Mouse (Mus musculus) forebrain, embryonic 12.5 days (tissue): ENCODE results near the gene Dmwd. TPM values are rescaled to one million over a fixed set of nuclear protein-coding genes. Genes with fewer than 3 reads are reported as not detected.

Experiments used
- ATAC-seq: fragments of 200-750 bp; cut with Nextera tagmentation; 2 replicates; pipeline ENCODE4 v1.8.0; 2017; ENCODE audit warnings: moderate TSS enrichment; ENCODE audit not compliant: low FRiP score
- H3K27ac ChIP-seq: fragments of 300-500 bp; sonication (generic); 2 replicates; pipeline ENCODE4 v1.5.1; 2016; ENCODE audit warnings: mild to moderate bottlenecking
- H3K27me3 ChIP-seq: fragments of 300-500 bp; sonication (generic); 2 replicates; pipeline ENCODE4 v1.6.1; 2016; ENCODE audit warnings: mild to moderate bottlenecking
- H3K36me3 ChIP-seq: fragments of 300-500 bp; sonication (generic); replicated peaks from 2 replicates; pipeline ENCODE4 v1.6.1; 2016; ENCODE audit warnings: mild to moderate bottlenecking
- H3K4me1 ChIP-seq: fragments of 300-500 bp; sonication (generic); 2 replicates; pipeline ENCODE4 v1.6.1; 2016
- H3K4me2 ChIP-seq: fragments of 300-500 bp; sonication (generic); 2 replicates; pipeline ENCODE4 v1.6.1; 2016; ENCODE audit warnings: mild to moderate bottlenecking, moderate library complexity
- H3K4me3 ChIP-seq: fragments of 300-500 bp; sonication (generic); replicated peaks from 2 replicates; pipeline ENCODE4 v1.5.1; 2016; ENCODE audit warnings: mild to moderate bottlenecking
- H3K9ac ChIP-seq: fragments of 300-500 bp; sonication (generic); 2 replicates; pipeline ENCODE4 v1.6.1; 2016; ENCODE audit warnings: mild to moderate bottlenecking
- H3K9me3 ChIP-seq: fragments of 300-500 bp; sonication (generic); 2 replicates; pipeline ENCODE4 v1.6.1; 2016
- WGBS: fragments of 180-500 bp; shearing (Covaris S2); methylation state at CpG from one replicate; pipeline ENCODE4 v1.1.7; 2016; 5-methylcytosine and 5-hydroxymethylcytosine counted together
- polyA plus RNA-seq: library from polyadenylated mRNA; unstranded; fragments of >200 nt; fragmentation: Nextera tagmentation; extraction: Ambion mirVana; gene quantifications from 2 replicates; pipeline ENCODE4 v1.2.1, GENCODE M21; 2016

The Dmwd gene
- polyA plus RNA-seq, 1 experiment from 2014 or later, result 19.0 TPM

DNA sequence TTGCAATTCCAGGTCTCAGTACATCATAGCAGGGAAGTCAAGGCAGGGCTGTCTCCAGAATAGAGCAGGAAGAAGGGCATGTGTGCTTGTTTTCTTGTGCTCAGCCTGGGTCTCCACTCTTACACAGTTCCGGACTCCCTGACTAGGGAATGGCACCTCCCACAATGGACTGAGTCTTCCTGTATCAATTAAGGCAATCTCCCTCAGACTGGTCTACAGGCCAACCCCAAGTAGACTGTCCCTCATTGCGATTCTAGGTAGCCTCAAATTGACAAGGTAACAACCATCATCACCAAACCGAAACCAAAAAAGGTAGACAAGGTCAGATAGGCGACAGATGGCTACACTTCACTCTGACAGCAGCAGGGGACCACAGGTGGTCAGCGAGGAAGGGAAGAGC, 796 bp upstream of the Dmwd start:
- 0 out of 2 replicates have a peak, but pooled peaks cover 4% of the 10 kb centered on the region for H3K9me3 ChIP-seq
- H3K4me3 ChIP-seq, result peak overlapping the region; percentile 96
- H3K4me2 ChIP-seq, result peak overlapping the region; percentile 58
- peaks cover 23% of the 10 kb centered on the region for H3K4me1 ChIP-seq
- no peaks in the 10 kb centered on the region for H3K27me3 ChIP-seq
- ATAC-seq, result no peak
- no peak overlapping the region for H3K9ac ChIP-seq
- 65% methylated on average over 5 of the region's 5 CpGs for WGBS
- 0 out of 2 replicates have a peak overlapping the region, but pooled peaks have one; percentile 42 for H3K27ac ChIP-seq
- H3K36me3 ChIP-seq, result peaks cover 25% of the 10 kb centered on the region

DNA sequence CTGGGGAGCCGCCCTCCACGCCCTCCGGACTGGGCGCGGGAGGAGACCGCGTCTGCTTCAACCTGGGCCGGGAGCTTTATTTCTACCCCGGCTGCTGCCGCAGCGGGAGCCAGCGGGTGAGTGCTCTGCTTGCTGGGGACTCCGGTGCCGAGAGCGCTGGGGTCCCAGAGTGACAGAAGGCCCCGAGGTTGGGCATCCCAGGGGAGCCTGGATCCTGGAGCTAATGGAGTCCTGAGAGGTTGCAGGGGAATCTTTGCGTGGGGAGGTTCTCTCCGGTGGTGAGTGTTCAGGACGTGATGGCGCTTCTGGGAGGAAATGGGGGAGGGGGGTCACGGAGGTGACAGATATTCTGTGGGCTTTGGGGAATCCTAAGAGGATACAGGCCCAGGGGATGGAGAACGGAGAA, 562 bp downstream of the Dmwd start:
- under 1% methylated on average over 22 of the region's 22 CpGs for WGBS
- Histone ChIP-seq H3K4me2 (peak overlapping the region; percentile 92), H3K4me1 (peaks cover 23% of the 10 kb centered on the region), H3K9me3 (0 out of 2 replicates have a peak, but pooled peaks cover 4% of the 10 kb centered on the region), H3K27ac (peak overlapping the region; percentile 72), H3K9ac (peak overlapping the region; percentile 98), H3K4me3 (peak overlapping the region; percentile 96), H3K36me3 (peaks cover 39% of the 10 kb centered on the region), H3K27me3 (no peaks in the 10 kb centered on the region)
- ATAC-seq, result no peak

DNA sequence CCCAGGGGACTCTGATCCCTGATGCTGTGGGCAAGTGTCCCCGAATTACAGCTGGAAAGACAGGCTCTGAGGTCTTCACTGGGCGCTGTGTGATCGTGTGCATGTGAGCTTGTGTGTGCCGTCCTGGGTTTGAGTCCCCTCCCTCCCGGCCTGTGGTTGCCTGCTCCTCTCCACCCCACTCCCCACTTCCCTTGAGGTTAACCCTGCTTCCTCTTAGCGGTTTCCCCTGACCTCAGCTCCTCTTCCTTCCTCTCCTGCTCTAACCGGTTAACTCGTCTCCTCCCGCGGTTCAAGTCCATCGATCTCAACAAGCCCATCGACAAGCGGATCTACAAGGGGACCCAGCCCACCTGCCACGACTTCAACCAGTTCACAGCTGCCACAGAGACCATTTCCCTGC, 1.7 kb downstream of the Dmwd start:
- peak overlapping the region; percentile 92 for H3K4me2 ChIP-seq
- no peak for ATAC-seq
- 83% methylated on average over 14 of the region's 14 CpGs for WGBS
- H3K4me1 ChIP-seq, result peaks cover 26% of the 10 kb centered on the region
- no peaks in the 10 kb centered on the region for H3K27me3 ChIP-seq
- H3K27ac ChIP-seq, result no peak overlapping the region
- peak overlapping the region; percentile 96 for H3K4me3 ChIP-seq
- H3K9ac ChIP-seq, result peak overlapping the region; percentile 98
- peaks cover 50% of the 10 kb centered on the region for H3K36me3 ChIP-seq
- 0 out of 2 replicates have a peak, but pooled peaks cover 4% of the 10 kb centered on the region for H3K9me3 ChIP-seq

DNA sequence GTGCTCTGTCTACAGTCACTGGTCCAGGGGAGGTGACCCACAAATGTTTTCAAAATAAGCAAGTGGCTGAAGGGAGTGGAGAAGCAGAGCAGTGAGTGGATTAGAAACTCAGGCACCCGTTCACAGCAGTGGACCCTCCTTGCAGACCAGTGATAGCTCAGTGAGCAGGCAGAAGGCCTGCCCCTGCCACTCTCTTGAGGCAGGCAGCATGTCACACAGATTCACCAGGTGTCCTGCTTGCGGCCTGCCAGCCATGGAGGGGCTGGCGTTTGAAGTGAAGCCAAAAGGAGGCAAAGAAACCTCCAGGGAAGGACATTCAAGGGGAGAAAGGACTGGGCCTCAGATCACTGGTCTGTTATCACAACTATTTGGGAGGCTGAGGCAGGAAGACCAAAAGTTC, 2.7 kb downstream of the Dmwd start:
- no peak overlapping the region for H3K9ac ChIP-seq
- no peak for ATAC-seq
- WGBS, result 84% methylated on average over 3 of the region's 3 CpGs
- H3K27me3 ChIP-seq, result no peaks in the 10 kb centered on the region
- H3K9me3 ChIP-seq, result 0 out of 2 replicates have a peak, but pooled peaks cover 4% of the 10 kb centered on the region
- H3K4me1 ChIP-seq, result peaks cover 34% of the 10 kb centered on the region
- H3K36me3 ChIP-seq, result peaks cover 60% of the 10 kb centered on the region
- H3K4me3 ChIP-seq, result no peak overlapping the region
- H3K4me2 ChIP-seq, result no peak overlapping the region
- H3K27ac ChIP-seq, result no peak overlapping the region

DNA sequence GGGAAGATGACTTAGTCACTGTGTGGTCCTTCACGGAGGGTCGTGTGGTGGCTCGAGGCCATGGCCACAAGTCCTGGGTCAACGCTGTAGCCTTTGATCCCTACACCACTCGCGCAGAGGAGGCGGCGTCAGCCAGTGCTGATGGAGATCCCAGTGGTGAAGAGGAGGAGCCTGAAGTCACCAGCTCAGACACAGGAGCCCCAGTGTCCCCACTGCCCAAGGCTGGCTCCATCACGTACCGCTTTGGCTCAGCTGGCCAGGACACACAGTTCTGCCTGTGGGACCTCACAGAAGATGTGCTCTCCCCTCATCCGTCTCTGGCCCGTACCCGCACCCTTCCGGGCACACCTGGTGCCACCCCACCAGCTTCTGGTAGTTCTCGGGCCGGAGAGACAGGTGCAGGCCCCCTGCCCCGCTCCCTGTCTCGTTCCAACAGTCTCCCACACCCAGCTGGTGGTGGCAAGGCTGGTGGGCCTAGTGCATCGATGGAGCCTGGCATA, 4.5 kb downstream of the Dmwd start:
- Histone ChIP-seq H3K4me3 (no peak overlapping the region), H3K4me1 (peaks cover 44% of the 10 kb centered on the region), H3K4me2 (no peak overlapping the region), H3K27ac (no peak overlapping the region), H3K36me3 (peaks cover 69% of the 10 kb centered on the region), H3K9ac (no peak overlapping the region; the same call in 1 of the 2 replicates), H3K9me3 (no peaks in the 10 kb centered on the region), H3K27me3 (peaks cover 7% of the 10 kb centered on the region; the same call in 1 of the 2 replicates)
- 91% methylated on average over 19 of the region's 19 CpGs for WGBS
- ATAC-seq, result no peak

DNA sequence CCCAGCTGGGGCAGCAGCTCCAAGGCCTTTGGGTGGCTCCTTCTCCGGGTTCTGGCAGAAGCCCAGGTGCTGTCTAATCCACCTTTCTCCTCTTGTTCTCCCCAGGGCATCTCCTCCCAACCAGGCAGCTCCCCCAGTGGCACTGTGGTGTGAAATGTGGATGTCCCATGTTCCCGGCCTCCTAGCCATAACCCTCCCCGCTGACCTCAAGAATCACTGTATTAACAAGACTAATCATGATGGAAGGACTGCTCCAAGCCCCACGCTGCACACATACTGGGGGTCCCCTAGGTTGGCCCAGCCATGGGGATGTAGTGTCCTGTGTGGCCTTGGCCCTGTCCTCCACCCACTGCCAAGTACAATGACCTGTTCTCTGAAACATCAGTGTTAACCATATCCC, 6.1 kb downstream of the Dmwd start:
- 0 out of 2 replicates have a peak overlapping the region, but pooled peaks have one; percentile 7 for H3K9ac ChIP-seq
- peaks cover 16% of the 10 kb centered on the region; the same call in 1 of the 2 replicates for H3K27me3 ChIP-seq
- H3K36me3 ChIP-seq, result peaks cover 70% of the 10 kb centered on the region
- no peak overlapping the region for H3K27ac ChIP-seq
- H3K4me2 ChIP-seq, result no peak overlapping the region
- H3K4me3 ChIP-seq, result no peak overlapping the region
- WGBS, result 83% methylated on average over 4 of the region's 4 CpGs
- ATAC-seq, result no peak
- H3K4me1 ChIP-seq, result peaks cover 41% of the 10 kb centered on the region
- no peaks in the 10 kb centered on the region for H3K9me3 ChIP-seq

DNA sequence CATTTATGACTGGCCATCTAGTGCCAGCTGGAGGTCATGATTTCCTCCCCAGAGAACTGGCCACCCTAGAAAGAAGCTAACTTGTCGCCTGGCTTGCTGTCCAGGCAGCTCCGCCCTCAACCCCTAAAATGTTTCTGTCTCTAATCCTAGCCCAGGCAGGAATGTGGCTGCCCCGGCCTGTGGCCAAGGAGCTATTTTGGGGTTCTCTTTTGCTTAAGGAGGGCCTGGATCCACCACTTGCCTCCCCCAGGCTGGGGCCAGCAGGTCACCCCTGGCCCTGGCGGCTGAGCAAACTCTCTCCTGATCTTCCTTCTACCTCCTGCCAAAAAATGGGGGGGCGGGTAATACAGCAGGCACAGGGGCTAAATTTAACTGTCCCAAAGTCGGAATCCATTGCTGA, 7.1 kb downstream of the Dmwd start:
- no peak for ATAC-seq
- Histone ChIP-seq H3K27me3 (peaks cover 16% of the 10 kb centered on the region; the same call in 1 of the 2 replicates), H3K4me1 (peaks cover 32% of the 10 kb centered on the region), H3K9me3 (no peaks in the 10 kb centered on the region), H3K9ac (no peak overlapping the region), H3K4me3 (no peak overlapping the region), H3K36me3 (peaks cover 76% of the 10 kb centered on the region), H3K27ac (no peak overlapping the region), H3K4me2 (no peak overlapping the region)
- 68% methylated on average over 6 of the region's 6 CpGs for WGBS

DNA sequence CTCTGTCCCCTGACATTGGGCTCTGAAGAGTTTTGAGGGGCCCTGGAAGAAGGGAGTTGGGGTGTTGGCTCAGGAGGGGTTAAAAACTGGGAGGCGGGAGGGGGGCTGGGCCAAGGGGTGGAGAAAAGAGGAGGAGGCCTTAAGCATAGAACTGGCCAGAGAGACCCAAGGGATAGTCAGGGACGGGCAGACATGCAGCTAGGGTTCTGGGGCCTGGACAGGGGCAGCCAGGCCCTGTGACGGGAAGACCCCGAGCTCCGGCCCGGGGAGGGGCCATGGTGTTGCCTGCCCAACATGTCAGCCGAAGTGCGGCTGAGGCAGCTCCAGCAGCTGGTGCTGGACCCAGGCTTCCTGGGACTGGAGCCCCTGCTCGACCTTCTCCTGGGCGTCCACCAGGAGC, 7.7 kb downstream of the Dmwd start, which contains the start of gene Dmpk:
TSS of gene Dmpk (plus strand) at position 149 of the 400 bp plus-strand sequence.
- H3K9ac ChIP-seq, result no peak within 1 kb of the TSS
- H3K4me3 ChIP-seq, result no peak within 1 kb of the TSS
- H3K27me3 ChIP-seq, result peaks cover 16% of the 10 kb centered on the region; the same call in 1 of the 2 replicates
- peaks cover 76% of the 10 kb centered on the region for H3K36me3 ChIP-seq
- peaks cover 31% of the 10 kb centered on the region for H3K4me1 ChIP-seq
- no peak within 1 kb of the TSS for H3K27ac ChIP-seq
- no peak within 1 kb of the TSS for H3K4me2 ChIP-seq
- WGBS, result 49% methylated on average over 10 of the region's 10 CpGs
- no peaks in the 10 kb centered on the region for H3K9me3 ChIP-seq
- no peak for ATAC-seq

DNA sequence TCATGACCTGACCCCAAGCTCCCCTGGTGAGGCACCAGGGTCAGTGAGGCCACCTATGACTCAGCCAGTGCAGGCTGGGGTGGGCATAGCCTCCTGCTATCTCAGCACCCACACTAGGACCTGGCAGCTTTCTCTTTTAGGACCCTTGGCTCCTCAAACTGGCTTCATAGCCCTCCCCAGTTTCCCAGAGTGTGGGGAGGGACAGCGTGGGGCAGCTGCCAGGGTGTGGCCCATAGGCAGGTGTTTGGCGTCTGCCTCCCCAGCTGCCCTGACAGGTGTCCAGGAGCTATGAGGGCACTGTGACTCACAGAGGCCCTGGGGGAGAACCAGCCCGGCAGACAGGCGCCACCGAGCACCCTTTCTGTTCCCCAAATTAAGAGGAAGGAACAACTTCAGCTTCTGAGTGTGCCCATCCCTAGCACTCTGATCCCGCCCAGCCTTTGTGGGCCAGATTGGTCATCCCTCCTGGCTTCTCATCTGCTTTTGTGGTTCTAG, 8.3 kb downstream of the Dmwd start:
- Histone ChIP-seq H3K4me1 (peaks cover 31% of the 10 kb centered on the region), H3K27me3 (peaks cover 16% of the 10 kb centered on the region; the same call in 1 of the 2 replicates), H3K4me2 (no peak overlapping the region), H3K9ac (no peak overlapping the region), H3K9me3 (no peaks in the 10 kb centered on the region), H3K27ac (no peak overlapping the region), H3K36me3 (peaks cover 75% of the 10 kb centered on the region), H3K4me3 (no peak overlapping the region)
- ATAC-seq, result no peak
- WGBS, result 79% methylated on average over 6 of the region's 6 CpGs

DNA sequence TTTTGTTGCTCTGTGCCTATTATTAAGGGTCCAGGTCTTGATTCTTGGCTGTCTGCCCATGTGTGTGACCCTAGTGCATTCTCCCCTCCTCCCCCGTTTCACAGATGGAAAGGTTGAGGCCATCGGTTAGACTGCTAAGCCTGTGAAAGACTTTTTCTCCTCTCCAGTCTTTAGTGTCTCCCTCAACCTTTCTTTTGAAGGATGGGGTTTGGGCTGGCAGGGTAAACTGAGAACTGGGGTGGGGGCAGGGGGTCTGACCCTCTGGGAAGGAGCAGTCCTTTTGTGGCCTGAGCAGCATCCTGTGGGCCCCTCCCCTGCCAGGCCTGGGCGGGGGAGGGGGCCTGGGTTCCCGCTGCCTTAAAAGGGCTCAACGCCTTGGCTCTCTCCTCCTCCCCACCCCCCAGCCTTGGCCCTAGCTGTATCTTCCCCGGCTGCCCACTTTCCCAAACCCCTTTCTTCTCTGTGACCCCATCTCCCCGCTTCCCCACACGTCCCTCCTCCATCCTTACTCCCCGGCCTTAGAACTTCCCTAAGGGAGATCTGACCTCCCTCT, 9.0 kb downstream of the Dmwd start:
- peaks cover 74% of the 10 kb centered on the region for H3K36me3 ChIP-seq
- no peak for ATAC-seq

DNA sequence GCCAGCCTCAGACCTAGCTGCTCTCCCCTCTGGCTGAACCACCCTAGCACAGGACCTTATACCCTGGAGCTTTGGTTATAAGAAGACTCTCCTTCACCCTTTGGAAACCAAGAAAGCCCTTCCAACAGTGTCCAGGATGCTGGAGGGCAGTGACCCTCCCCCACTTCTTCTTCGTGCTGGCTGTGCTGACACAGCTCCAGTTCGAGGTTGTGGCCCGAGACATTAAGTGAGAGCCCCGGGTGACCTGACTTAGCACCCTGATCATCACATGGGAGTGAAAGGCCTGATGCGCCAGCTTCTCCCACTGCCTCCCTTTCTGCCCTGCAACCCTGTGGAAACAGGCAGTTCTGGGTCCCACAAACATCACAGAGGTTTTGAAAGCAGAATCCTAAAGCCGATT, 9.5 kb downstream of the Dmwd start:
- H3K27ac ChIP-seq, result 0 out of 2 replicates have a peak overlapping the region, but pooled peaks have one; percentile 13
- WGBS, result 11% methylated on average over 6 of the region's 6 CpGs
- no peak overlapping the region; the same call in 1 of the 2 replicates for H3K9ac ChIP-seq
- peaks cover 31% of the 10 kb centered on the region for H3K4me1 ChIP-seq
- H3K4me3 ChIP-seq, result no peak overlapping the region
- peaks cover 73% of the 10 kb centered on the region for H3K36me3 ChIP-seq
- peaks cover 16% of the 10 kb centered on the region for H3K27me3 ChIP-seq
- no peak for ATAC-seq
- H3K9me3 ChIP-seq, result no peaks in the 10 kb centered on the region
- H3K4me2 ChIP-seq, result no peak overlapping the region

More for the DNA sequence above, 9.0 kb downstream of the Dmwd start:
- WGBS, result 23% methylated on average over 9 of the region's 9 CpGs
- no peak overlapping the region for H3K4me2 ChIP-seq
- H3K27ac ChIP-seq, result 0 out of 2 replicates have a peak overlapping the region, but pooled peaks have one; percentile 13
- no peak overlapping the region; the same call in 1 of the 2 replicates for H3K9ac ChIP-seq
- peaks cover 31% of the 10 kb centered on the region for H3K4me1 ChIP-seq
- no peak overlapping the region for H3K4me3 ChIP-seq
- peaks cover 16% of the 10 kb centered on the region; the same call in 1 of the 2 replicates for H3K27me3 ChIP-seq
- H3K9me3 ChIP-seq, result no peaks in the 10 kb centered on the region

DNA sequence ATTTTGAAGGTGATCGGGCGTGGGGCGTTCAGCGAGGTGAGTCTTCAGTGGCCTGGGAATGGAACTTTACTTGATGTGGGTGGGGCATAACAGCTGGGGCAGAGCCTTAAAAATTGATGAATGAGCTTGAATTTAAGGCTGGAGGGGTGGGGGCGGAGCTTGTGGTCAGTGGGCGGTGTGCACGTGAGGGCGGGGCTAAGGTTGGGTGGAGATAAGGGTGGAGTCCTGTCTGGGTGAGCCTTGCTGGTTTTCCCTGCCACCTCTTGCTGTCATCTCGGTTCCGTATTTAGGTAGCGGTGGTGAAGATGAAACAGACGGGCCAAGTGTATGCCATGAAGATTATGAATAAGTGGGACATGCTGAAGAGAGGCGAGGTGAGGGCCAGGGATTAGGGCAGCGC, 10.0 kb downstream of the Dmwd start:
- Histone ChIP-seq H3K4me3 (no peak overlapping the region), H3K36me3 (peaks cover 73% of the 10 kb centered on the region), H3K9ac (no peak overlapping the region), H3K4me1 (peaks cover 32% of the 10 kb centered on the region), H3K27me3 (peaks cover 21% of the 10 kb centered on the region), H3K4me2 (no peak overlapping the region), H3K27ac (no peak overlapping the region), H3K9me3 (no peaks in the 10 kb centered on the region)
- no peak for ATAC-seq
- 9% methylated on average over 14 of the region's 14 CpGs for WGBS
